Mouse (Mus musculus): ENCODE data around the gene Pim1. TPM values are rescaled to one million over a fixed set of nuclear protein-coding genes. Genes with fewer than 3 reads are reported as not detected.
"Not testable (repeated sequence)": the region's sequence is repeated elsewhere in the genome, so short reads cannot be mapped to it uniquely, and the experiment has no call there.

Gene Pim1
- polyA plus RNA-seq, 1 experiment from 2014 or later, result 16.8 TPM

DNA sequence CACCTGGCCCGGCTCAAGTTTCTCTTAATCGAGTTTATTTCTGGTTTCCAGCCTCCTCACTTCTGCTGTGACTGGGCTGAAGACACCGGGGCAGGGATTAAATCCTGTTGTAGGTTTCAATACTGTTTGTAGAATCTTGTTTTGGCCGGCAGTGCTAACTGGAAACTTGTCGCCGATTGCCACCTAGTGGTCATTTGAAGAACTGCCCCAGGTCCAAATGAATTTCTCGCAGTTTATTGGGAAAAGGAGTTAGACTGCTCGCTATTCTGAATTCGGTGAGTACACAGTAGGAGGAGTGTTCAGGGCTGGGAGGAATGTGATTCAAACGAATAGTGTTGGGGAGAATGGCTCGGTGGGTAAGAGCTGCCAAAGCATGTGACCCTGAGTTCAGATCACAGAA lies 23.9 kb downstream of the Pim1 start:
- no peaks in the 10 kb centered on the region for H3K9me3 ChIP-seq
- H3K4me3 ChIP-seq, result no peak overlapping the region
- no peak overlapping the region for H3K27ac ChIP-seq (replicated peaks)
- H3K4me1 ChIP-seq, result no peaks in the 10 kb centered on the region
- H3K27me3 ChIP-seq, result no peaks in the 10 kb centered on the region
- no peaks in the 10 kb centered on the region for H3K36me3 ChIP-seq
- ATAC-seq (ENCODE audit: low FRiP score, low read depth), result 0 out of 2 replicates have a peak, but pooled peaks have one; percentile 49
- WGBS, result 3% methylated on average over 11 of the region's 11 CpGs
- no peak overlapping the region for H3K9ac ChIP-seq (replicated peaks)
- H3K4me2 ChIP-seq (replicated peaks), result no peak overlapping the region

DNA sequence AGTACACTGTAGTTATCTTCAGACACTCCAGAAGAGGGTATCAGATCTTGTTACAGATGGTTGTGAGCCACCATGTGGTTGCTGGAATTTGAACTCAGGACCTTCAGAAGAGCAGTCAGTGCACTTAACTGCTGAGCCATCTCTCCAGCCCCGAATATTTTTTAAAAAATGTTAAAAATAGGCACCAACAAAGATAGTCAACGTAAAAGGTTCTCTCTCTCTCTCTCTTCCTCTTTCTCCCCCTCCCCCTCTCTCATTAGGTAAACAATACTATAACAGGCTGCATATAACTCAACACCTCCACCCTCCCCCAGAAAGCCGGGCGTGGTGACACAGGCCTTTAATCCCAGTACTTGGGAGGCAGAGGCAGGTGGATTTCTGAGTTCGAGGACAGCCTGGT lies 28.1 kb downstream of the Pim1 start:
- 91% methylated on average over 5 of the region's 5 CpGs for WGBS
- H3K27me3 ChIP-seq; H3K4me3 ChIP-seq; H3K36me3 ChIP-seq; H3K4me2 ChIP-seq (replicated peaks); H3K9me3 ChIP-seq; H3K4me1 ChIP-seq; ATAC-seq (ENCODE audit: low FRiP score, low read depth); H3K27ac ChIP-seq (replicated peaks); H3K9ac ChIP-seq (replicated peaks): not testable (repeated sequence)

DNA sequence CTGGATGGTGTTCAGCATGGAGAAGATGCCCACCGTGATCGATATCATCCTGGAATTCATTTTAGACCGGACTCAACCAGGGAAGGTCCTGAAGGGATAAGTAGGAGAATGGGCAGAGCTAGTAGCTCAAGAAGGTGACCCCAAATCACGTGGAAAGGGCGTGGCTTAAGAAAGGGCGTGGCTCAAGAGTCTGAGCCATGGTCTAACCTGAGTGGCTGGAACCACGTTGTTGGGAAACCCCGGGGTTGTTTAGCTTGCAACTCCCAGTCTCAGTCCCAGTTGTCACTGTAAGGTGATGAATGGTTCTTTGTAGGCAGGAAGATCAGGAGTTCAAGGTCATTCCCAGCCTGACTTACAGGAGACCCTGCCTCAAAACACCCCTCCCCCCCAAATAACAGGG lies 29.2 kb downstream of the Pim1 start:
- H3K4me2 ChIP-seq (replicated peaks), result no peak overlapping the region
- no peak overlapping the region for H3K27ac ChIP-seq (replicated peaks)
- no peaks in the 10 kb centered on the region for H3K27me3 ChIP-seq
- no peak for ATAC-seq (ENCODE audit: low FRiP score, low read depth)
- no peak overlapping the region for H3K4me3 ChIP-seq
- 77% methylated on average over 8 of the region's 8 CpGs for WGBS
- no peak overlapping the region for H3K9ac ChIP-seq (replicated peaks)
- H3K4me1 ChIP-seq, result no peaks in the 10 kb centered on the region
- no peaks in the 10 kb centered on the region for H3K9me3 ChIP-seq
- H3K36me3 ChIP-seq, result no peaks in the 10 kb centered on the region

DNA sequence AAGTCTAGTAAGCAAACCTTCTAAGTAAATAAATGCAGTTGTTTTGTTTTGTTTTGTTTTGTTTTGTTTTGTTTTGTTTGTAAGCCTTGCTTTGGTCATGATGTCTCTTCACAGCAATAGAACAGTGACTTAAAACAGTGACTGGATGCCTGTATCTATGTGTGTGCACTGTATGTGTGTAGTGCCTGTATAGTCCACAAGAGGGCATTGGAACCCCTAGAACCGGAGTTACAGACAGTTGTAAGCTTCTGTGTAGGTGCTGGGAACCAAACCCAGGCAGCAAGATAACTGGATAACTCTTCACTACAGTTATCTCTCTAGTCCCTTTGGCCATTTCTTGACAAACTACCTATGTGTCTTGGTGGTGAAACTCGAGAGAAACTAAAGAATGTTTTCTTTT lies 35.1 kb downstream of the Pim1 start:
- H3K9ac ChIP-seq (replicated peaks), result no peak overlapping the region
- H3K27me3 ChIP-seq, result no peaks in the 10 kb centered on the region
- ATAC-seq (ENCODE audit: low FRiP score, low read depth), result no peak
- no peak overlapping the region for H3K4me2 ChIP-seq (replicated peaks)
- no peak overlapping the region for H3K27ac ChIP-seq (replicated peaks)
- H3K4me1 ChIP-seq, result no peaks in the 10 kb centered on the region
- no peak overlapping the region for H3K4me3 ChIP-seq
- 0 out of 2 replicates have a peak, but pooled peaks cover 4% of the 10 kb centered on the region for H3K9me3 ChIP-seq
- 90% methylated on average over 2 of the region's 2 CpGs for WGBS
- no peaks in the 10 kb centered on the region for H3K36me3 ChIP-seq

DNA sequence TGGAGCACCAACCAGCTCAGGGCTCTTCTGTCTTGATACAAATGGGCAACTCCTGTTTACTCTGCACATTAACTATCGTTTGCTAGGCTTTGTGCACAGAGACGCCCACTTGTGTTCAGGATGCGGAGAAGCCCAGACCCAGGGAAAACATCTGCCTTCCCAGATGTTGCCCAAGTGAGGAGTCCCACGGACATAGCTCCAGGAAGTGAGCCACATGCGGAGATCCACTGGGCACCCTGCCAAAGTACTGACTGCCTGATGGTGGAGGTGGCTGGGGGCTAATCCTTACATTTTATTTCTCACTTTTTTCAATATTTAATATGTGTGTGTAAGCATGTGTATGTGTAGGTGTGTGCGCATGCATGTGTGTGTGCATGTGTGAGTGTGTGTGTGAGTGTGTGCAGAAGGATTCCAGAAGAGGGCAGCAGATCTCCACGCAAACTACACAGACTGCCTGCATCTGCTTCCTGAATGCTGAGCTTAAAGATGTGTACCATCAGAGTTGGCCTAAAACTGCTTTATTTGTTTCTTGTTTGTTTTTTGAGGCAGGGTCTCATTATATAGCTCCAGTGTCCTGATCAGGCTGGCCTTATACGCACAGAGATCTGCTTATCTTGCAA lies 38.1 kb downstream of the Pim1 start:
- no peak overlapping the region for H3K27ac ChIP-seq (replicated peaks)
- WGBS, result 91% methylated on average over 8 of the region's 8 CpGs
- no peak overlapping the region for H3K4me3 ChIP-seq
- H3K4me2 ChIP-seq (replicated peaks), result no peak overlapping the region
- H3K4me1 ChIP-seq, result peaks cover 6% of the 10 kb centered on the region; the same call in 1 of the 2 replicates
- H3K36me3 ChIP-seq, result no peaks in the 10 kb centered on the region
- H3K9ac ChIP-seq (replicated peaks), result no peak overlapping the region
- 0 out of 2 replicates have a peak, but pooled peaks cover 4% of the 10 kb centered on the region for H3K9me3 ChIP-seq
- ATAC-seq (ENCODE audit: low FRiP score, low read depth), result no peak
- no peaks in the 10 kb centered on the region for H3K27me3 ChIP-seq

DNA sequence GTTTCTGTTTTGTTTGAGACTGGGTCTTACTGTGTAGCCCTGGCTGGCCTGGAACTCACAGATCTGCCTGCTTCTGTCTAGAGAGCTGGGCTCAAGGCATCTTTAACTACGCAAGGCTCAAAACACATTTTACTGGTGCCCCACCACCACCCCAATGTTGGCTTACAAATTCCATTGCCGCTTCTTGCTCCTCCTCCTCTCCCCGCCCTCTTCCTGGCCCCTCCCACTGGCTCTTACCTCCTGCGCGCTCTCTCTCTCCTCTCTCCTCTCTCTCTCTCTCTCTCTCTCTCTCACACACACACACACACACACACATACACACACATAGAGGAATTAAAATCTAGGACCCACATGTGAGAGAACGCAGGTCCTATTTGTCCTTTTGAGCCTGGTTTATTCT lies 40.0 kb downstream of the Pim1 start:
- H3K9me3 ChIP-seq, result 0 out of 2 replicates have a peak, but pooled peaks cover 3% of the 10 kb centered on the region
- no peak for ATAC-seq (ENCODE audit: low FRiP score, low read depth)
- H3K36me3 ChIP-seq, result no peaks in the 10 kb centered on the region
- no peak overlapping the region for H3K9ac ChIP-seq (replicated peaks)
- 82% methylated on average over 6 of the region's 6 CpGs for WGBS
- H3K27me3 ChIP-seq, result no peaks in the 10 kb centered on the region
- H3K4me1 ChIP-seq, result peaks cover 6% of the 10 kb centered on the region; the same call in 1 of the 2 replicates
- no peak overlapping the region for H3K4me2 ChIP-seq (replicated peaks)
- H3K4me3 ChIP-seq, result no peak overlapping the region
- no peak overlapping the region for H3K27ac ChIP-seq (replicated peaks)

DNA sequence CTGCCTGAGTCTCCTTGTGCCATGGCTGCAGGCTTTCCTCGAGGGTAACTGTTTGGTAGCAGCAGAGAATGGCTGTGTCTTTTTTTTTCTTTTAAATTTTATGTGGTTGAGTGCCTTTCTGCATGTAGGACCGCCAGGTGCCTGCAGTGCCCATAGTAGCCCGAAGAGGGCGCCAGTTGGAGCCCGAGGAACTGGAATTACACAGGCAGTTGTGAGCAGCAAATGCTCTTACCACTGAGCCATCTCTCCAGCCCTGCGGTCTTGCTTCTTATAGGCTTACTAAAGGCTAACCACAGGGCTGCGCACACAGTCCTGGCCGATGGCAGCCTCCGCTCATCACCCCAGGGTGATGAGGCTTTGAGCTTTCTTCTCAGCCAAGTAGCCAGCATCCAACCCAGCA lies 40.7 kb downstream of the Pim1 start:
- Histone ChIP-seq H3K27ac (replicated peaks) (no peak overlapping the region), H3K36me3 (no peaks in the 10 kb centered on the region), H3K4me2 (replicated peaks) (no peak overlapping the region), H3K9ac (replicated peaks) (no peak overlapping the region), H3K4me3 (no peak overlapping the region), H3K4me1 (peaks cover 6% of the 10 kb centered on the region; the same call in 1 of the 2 replicates), H3K27me3 (no peaks in the 10 kb centered on the region), H3K9me3 (no peaks in the 10 kb centered on the region)
- 71% methylated on average over 9 of the region's 9 CpGs for WGBS
- no peak for ATAC-seq (ENCODE audit: low FRiP score, low read depth)

DNA sequence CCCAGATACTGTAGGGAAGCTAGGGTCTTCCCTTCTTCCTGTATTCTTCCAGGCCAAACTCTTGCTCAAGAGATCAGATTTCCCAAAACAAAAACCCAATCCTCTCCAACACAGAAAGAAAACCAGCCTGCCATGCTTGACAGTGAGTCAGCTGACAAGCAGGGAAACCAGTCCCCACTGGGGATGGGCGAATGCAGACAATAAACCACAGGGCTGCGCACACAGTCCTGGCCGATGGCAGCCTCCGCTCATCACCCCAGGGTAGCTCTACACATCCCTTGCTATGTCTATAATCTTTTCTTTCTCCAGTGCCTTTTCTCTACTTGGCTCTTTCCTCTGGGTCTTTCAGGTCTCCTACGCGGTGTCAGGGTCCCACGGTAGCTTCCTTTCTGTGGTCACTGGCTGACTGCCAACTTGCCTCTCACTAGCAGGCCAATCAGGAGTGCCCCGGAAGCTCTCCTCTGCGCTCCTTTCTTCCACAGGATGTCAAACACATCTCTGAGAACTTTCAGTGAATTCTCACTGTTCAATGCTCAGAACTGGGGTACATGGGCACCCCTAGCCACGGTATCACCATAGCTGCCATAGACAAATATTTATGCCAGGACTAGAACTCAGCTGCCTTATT lies 41.3 kb downstream of the Pim1 start:
- 78% methylated on average over 10 of the region's 10 CpGs for whole genome bisulfite sequencing
- Histone ChIP-seq H3K4me3 (no peak overlapping the region), H3K4me2 (replicated peaks) (no peak overlapping the region), H3K36me3 (no peaks in the 10 kb centered on the region), H3K9me3 (no peaks in the 10 kb centered on the region), H3K27me3 (no peaks in the 10 kb centered on the region), H3K27ac (replicated peaks) (no peak overlapping the region), H3K4me1 (peaks cover 6% of the 10 kb centered on the region; the same call in 1 of the 2 replicates), H3K9ac (replicated peaks) (no peak overlapping the region)
- ATAC-seq (ENCODE audit: low FRiP score, low read depth), result no peak

DNA sequence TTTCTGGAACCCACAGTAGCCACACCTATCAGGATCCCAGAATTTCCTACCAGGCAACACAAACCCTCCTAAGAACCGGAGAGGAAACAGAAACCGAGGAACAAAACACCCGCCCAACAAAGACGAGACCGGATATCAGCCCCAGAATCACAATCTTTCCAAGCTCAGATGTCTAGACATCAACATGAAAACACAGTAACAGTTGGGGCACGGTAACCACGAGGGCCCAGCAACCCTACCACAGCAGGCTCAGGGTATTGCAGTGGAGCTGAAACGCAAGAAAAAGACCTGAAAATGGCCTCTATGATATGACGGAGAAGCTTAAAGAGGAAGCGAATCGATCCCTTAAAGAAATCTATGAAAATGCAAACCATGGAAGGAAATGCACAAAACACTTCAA lies 43.3 kb downstream of the Pim1 start:
- H3K36me3 ChIP-seq, result no peaks in the 10 kb centered on the region
- H3K4me3 ChIP-seq, result no peak overlapping the region
- ATAC-seq (ENCODE audit: low FRiP score, low read depth), result no peak
- H3K27me3 ChIP-seq, result no peaks in the 10 kb centered on the region
- H3K4me1 ChIP-seq, result peaks cover 6% of the 10 kb centered on the region; the same call in 1 of the 2 replicates
- WGBS, result 89% methylated on average over 11 of the region's 11 CpGs
- H3K9ac ChIP-seq (replicated peaks), result no peak overlapping the region
- H3K9me3 ChIP-seq, result no peaks in the 10 kb centered on the region
- no peak overlapping the region for H3K4me2 ChIP-seq (replicated peaks)
- no peak overlapping the region for H3K27ac ChIP-seq (replicated peaks)

DNA sequence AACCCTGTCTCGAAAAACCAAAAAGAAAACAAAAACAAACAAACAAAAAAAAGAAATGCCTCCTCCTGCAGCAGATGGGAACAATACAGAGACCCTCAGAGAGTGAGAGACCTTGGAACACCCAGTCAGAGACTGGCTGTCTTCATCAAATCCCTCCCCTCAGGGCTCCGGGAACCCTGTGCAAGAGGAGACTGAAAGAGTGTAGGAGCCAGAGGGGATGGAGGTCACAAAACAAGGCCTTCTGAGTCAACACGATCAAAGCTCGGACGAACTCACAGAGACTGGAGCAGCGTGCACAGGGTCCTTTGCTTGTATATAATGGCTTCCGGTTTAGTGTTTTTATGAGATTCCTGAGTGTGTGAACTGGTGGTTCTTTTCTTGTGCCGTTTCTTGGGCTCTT lies 49.9 kb downstream of the Pim1 start:
- 91% methylated on average over 8 of the region's 8 CpGs for WGBS

DNA sequence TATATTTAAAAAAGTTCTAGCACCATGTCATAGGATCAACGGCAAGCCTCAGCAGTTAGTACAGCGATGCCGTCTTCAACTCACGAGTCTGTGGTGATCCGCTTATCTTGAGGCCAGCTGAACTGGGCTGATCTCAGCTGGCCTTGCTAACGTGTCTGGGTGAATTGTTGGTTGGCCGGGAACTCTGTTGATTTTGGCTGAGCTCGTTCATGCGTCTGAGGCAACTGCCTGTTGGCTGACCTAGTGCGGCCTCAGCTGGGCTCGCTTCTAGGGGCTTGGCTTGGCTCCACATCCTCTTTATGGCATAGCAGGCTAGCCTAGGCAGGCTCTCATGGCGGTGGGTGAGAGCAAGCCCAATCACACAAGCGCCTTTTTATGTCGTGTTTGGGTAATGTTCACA lies 50.9 kb downstream of the Pim1 start:
- no peak for ATAC-seq (ENCODE audit: low FRiP score, low read depth)
- no peak overlapping the region for H3K4me2 ChIP-seq (replicated peaks)
- WGBS, result 80% methylated on average over 14 of the region's 14 CpGs
- H3K27me3 ChIP-seq, result no peaks in the 10 kb centered on the region
- H3K9me3 ChIP-seq, result no peaks in the 10 kb centered on the region
- H3K4me1 ChIP-seq, result no peaks in the 10 kb centered on the region
- H3K9ac ChIP-seq (replicated peaks), result no peak overlapping the region
- no peak overlapping the region for H3K27ac ChIP-seq (replicated peaks)
- H3K4me3 ChIP-seq, result no peak overlapping the region
- H3K36me3 ChIP-seq, result no peaks in the 10 kb centered on the region

More for the DNA sequence above, 49.9 kb downstream of the Pim1 start:
- ATAC-seq (ENCODE audit: low FRiP score, low read depth), result no peak
- Histone ChIP-seq H3K9me3 (no peaks in the 10 kb centered on the region), H3K36me3 (no peaks in the 10 kb centered on the region), H3K4me1 (no peaks in the 10 kb centered on the region), H3K4me2 (replicated peaks) (no peak overlapping the region), H3K27me3 (no peaks in the 10 kb centered on the region), H3K9ac (replicated peaks) (no peak overlapping the region), H3K4me3 (no peak overlapping the region), H3K27ac (replicated peaks) (no peak overlapping the region)

DNA sequence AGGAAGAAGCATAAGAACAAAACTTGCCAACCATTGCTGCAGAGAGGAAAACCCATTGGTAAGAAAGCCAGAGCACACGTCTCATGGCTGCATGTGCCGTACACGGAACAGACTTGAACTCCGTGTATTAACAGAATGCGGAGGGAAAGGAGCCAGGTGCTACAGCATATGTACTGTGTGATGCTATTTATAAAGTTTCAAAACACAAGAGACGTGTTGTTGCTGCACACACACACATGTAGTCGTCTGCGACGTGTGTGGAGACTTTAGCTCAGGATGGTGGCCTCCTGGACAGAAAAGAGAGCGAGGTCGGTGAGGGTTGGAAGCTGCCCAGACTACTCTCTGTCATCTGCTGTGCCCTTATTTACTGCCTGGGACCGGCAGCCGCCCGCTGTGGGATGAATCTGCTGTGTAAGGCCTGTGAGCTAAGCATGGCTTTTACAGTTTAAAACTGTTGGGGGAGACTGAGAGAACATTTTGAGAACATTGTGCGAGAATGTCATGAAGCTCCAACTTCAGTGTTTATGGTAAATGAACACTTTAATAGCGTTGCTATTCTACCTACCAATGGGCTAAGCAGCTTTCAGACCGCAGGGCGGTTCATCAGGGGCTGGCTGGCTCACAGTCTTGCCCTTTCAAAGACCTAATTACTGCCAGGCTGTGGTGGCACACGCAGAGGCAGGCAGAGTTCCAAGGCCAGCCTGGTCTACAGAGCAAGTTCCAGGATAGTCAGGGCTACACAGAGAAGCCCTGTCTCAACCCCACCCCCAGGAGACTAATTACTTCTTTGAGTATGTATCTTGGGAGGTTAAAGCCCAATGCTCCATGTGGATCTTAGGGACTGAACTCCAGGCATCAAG lies 52.5 kb downstream of the Pim1 start:
- H3K4me1 ChIP-seq, result no peaks in the 10 kb centered on the region
- H3K27me3 ChIP-seq, result 0 out of 2 replicates have a peak, but pooled peaks cover 2% of the 10 kb centered on the region
- H3K4me3 ChIP-seq, result no peak overlapping the region
- H3K27ac ChIP-seq (replicated peaks), result no peak overlapping the region
- H3K9me3 ChIP-seq, result no peaks in the 10 kb centered on the region
- H3K9ac ChIP-seq (replicated peaks), result no peak overlapping the region
- H3K36me3 ChIP-seq, result no peaks in the 10 kb centered on the region
- 90% methylated on average over 19 of the region's 19 CpGs for WGBS
- ATAC-seq (ENCODE audit: low FRiP score, low read depth), result no peak
- no peak overlapping the region for H3K4me2 ChIP-seq (replicated peaks)

Data from midbrain, embryonic 12.5 days (tissue).